Mouse (Mus musculus): ENCODE measurements around the gene Prpf3.
"Not testable (repeated sequence)": the region's sequence is repeated elsewhere in the genome, so short reads cannot be mapped to it uniquely, and the experiment has no call there.

Gene Prpf3

DNA sequence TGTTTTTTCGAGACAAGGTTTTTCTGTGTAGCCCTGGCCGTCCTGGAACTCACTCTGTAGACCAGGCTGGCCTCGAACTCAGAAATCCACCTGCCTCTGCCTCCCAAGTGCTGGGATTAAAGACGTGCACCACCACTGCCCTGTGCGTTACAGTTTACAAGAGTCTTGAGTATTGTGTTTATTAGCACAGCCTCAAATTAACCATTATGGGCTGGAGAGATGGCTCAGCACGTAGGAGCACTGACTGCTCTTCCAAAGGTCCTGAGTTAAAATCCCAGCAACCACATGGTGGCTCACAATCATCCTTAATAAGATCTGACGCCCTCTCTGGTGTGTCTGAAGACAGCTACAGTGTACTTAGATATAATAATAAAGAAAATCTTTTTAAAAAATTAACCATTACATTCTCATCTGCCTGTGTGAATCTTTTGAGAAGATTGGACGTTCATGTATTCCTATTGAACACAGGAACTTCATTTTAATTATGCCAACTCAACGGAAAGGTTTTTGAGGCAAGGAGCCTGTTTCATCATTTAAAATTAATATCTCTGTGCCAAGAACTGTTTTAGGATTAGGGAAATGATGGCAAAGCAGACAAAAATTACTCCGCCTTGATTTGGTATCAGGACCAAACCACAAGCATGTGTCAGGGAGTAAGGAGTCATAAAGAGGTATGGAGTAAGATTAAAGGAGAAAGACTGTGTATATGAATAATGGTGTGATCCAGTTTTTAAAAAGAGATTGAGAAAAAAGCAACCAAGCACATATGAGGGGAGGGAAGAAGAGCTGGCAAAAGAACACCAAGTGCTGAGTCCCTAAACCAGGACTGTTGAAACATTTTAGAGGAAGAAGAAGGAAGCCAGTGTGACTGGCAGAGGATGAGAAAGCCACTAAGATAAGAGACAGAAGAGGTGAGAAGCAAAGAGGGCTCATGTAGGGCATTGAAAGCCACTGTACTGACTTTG is 35.4 kb downstream of the Prpf3 start:
- in situ Hi-C loops (cut with MboI; ENCODE audit: low sequenced_read_pairs) = no loop called here

- in situ Hi-C loops (cut with MboI; ENCODE audit: low sequenced_read_pairs) = no loop called here
Measured at GRCm38 (mm10) chr3:95819351-95819985, 36.2 kb downstream of the Prpf3 start.

DNA sequence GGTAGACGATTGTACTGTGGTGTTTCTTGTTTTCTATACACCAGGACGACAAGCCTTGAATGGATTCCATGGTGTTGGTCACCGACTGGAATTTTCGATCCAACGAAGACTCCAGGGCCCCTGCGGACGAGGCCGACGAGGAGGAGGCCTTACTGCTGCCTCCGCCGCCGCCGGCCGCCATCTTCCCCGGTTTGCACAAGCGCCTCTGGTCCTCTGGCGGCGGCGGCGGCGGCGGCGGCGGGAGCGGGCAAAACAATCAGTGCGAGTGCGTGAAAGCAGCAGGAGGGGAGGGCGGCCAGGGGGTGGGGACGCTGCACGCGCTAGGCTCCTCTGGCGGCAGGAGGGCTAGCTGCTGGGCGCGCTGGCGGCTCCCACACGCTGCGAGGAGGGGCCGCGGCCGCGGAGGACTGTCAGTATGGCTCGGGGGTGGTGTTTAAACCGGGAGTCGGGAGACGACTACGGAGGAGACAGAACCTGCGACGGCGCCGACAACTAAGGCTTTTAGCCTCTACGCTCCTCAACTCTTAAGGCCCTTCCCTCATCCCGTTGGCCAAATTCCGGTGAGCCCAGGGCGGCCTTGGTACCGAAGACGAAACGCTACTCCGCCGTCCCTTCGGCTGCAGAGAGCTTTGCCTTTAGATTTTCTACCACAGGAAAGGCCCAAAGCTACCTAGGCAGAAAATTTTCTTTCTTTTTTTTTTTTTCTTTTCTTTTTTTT is 37.0 kb downstream of the Prpf3 start, which contains the start of gene Rprd2:
Rprd2 (minus strand) TSS at position 293 of the 718 bp plus-strand sequence.
- in situ Hi-C loops (cut with MboI; ENCODE audit: low sequenced_read_pairs) = no loop called here

DNA sequence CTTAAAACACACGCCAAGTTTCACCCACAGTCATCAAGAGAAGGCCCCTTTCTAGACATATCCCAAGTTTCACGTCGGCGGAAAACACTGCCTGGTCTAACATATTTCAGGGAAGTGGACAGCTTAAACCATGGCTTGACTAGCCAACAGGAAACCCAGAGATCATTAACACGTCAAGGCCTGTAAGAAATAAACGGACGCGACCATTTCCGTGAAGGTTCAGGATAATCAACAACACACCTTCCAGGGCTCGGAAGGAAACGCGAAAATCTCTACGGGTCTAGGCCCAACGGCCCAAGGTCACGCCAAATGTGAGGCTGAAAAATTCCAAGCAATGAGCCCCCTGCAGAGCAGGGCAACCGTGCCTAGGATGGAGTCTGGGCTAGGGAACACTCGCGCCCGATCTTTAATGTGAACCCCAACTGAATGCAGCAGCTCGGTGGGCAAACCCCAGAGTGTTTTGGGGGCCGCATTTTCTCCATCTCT is 37.6 kb downstream of the Prpf3 start:
- in situ Hi-C loops (cut with MboI; ENCODE audit: low sequenced_read_pairs) = no loop called here

DNA sequence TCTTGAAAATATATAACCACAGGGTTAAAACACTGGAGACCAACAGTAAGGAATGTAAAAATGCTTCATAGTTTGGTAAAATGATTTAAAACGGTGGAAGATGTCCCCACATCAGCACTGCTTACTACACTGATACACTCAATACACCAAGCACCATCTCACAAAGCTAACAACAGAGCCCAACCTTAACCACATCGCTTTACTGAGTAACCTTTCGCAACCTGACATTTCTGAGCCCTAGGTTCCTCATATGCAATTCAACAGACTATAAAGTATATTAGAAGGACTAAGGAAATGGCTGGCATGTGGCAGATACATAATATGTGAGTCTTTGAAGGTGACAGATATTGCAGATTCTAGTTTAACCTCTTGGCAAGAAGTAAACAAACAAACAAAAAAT is 39.0 kb downstream of the Prpf3 start:
- in situ Hi-C loops (cut with MboI; ENCODE audit: low sequenced_read_pairs) = no loop called here

DNA sequence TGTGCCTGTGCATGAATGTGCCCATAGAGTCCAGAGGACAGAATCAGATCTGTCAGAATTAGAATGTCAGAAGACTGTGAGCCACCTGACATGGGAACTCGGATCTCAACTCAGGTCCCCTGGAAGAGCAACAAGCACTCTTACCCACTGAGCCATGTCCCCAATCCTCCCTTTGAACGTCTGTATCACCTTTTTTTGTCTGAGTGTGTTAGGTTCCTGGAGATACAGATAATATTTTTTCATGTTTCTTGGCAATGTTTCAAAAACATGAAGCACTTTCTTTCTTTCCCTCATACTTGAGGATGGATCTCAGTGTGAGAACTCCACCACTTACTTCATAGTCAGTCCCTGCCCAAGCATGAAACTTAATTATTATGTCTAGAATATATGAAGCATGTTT is 47.3 kb downstream of the Prpf3 start:
- in situ Hi-C loops (cut with MboI; ENCODE audit: low sequenced_read_pairs) = no loop called here

DNA sequence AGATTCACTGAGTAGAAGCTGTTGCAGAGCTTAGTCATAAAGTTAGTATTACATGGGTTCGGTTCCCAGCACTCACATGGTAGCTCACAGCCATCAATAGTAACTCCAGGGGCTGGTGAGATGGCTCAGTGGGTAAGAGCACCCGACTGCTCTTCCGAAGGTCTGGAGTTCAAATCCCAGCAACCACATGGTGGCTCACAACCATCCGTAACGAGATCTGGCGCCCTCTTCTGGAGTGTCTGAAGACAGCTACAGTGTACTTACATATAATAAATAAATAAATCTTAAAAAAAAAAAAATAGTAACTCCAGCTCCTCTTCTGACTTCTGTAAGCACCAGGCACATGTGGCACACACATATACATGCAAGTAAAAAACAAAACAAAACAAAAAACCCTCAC is 48.1 kb downstream of the Prpf3 start:
- in situ Hi-C loops (cut with MboI; ENCODE audit: low sequenced_read_pairs) = not testable (repeated sequence)

DNA sequence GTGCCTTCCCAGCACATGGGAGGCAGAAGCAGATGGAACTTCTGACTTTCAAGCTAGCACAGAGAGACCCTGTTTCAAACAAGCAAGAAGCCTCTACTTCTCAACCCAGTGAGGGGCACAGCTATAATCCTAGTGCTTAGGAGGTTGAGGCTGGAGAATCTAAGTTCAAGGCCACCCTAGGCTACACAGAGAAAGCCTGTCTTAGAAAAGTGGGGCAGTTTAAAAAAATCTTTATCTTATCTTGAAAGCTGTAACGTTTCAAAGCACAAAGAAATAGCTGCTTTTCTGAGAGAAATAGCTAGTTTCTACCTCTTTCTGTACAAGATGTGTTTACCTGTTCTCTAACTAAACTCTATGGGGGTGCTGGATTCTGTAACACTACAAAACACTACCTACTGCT is 49.0 kb downstream of the Prpf3 start:
- in situ Hi-C loops (cut with MboI; ENCODE audit: low sequenced_read_pairs) = no loop called here

DNA sequence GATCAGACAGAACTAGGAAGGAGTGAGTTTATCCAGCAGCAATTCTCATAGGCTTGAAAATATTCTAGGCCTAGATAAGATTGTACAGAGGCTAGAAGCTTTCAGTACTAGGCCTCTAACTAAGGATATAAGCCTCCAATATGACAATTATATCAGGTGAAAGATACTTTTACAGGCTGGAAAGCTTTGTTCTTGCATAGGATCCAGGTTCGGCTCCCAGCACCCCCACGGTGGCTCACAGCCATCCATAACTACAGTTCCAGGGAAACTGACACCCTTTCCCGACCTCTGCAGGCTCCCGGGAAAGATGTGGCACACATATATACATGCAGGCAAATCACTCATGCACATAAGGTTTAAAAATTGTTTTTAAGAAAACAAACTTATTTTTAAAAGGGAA is 51.8 kb downstream of the Prpf3 start:
- in situ Hi-C loops (cut with MboI; ENCODE audit: low sequenced_read_pairs) = no loop called here

DNA sequence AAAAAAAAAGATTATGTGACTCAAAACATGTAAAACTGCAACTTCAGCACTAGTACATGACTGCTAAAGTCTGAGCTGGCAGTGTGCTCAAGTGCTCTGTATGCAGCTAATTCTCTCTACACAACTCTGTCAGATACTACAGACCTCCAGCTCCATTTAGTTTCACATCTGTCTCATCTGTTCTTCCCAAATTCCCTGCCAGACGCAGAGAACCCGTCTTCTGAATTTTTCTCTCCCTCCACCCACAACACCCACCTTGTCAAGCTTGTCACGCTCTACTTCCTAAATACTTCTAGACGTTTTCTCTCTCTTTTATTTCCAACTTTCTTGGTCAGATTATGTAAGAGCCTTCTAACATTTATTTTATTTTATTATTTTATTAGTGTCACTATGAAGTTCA is 56.9 kb downstream of the Prpf3 start:
- in situ Hi-C loops (cut with MboI; ENCODE audit: low sequenced_read_pairs) = no loop called here

DNA sequence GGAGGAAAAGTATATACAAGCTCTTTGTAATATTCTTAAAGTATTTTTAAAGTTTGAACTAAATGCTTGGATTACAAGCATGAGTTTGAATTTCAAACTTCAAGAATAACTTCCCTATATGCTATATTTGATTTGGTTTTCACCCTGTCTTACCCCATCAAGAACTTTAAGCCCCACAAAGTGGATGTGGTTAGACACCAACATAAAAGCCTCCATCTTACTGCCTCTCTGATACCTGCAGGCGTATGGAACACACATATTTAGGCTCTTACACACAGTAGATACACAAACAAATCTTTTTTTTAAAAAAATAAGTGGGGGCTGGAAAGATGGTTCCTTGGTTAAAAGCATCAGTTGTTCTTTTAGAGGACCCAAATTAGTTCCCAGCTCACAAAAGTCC is 61.4 kb downstream of the Prpf3 start:
- in situ Hi-C loops (cut with MboI; ENCODE audit: low sequenced_read_pairs) = no loop called here

GRCm38 (mm10) chr3:95793662-95794061 is 62.0 kb downstream of the Prpf3 start:
- in situ Hi-C loops (cut with MboI; ENCODE audit: low sequenced_read_pairs) = no loop called here

- in situ Hi-C loops (cut with MboI; ENCODE audit: low sequenced_read_pairs) = no loop called here
Measured at GRCm38 (mm10) chr3:95785501-95785900, 70.2 kb downstream of the Prpf3 start.
